Mouse (Mus musculus): ENCODE data around the gene Fetub.

DNA sequence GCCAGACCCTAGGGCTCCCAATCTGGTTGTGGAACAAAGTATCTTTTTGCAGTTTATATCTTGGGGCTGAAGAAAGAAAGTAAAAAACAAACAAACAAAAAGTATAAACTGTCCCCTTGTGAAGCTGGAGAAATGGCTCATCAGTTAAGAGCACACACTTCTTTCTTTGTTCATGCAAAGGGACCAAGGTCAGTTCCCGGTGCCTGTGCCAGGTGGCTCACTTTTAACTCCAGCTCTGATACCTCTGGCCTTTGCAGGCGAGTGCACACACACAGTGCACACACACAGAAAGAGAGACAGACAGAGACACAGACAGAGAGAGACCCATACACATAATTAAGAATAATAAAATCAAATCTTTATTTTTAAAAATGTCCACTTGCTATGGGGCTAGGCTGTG, 21.5 kb upstream of the Fetub start:
- TF ChIP-seq POLR2A (IDR thresholded peaks at IDR 0.05; ENCODE audit: insufficient read depth, low read depth, low read length): no peak
- no peak for TF ChIP-seq CTCF (IDR thresholded peaks at IDR 0.05; ENCODE audit: insufficient read depth, low read depth, low read length)
